Mouse (Mus musculus) thymus, adult 2 months (tissue): ENCODE data around the gene Syde1.

ENCODE experiments used
- CTCF ChIP-seq: fragments of 200-500 bp; IDR thresholded peaks from 2 replicates; pipeline ENCODE4 v1.5.1; 2012; ENCODE audit warnings: mild to moderate bottlenecking, control low read depth, low read length, moderate library complexity, borderline replicate concordance; ENCODE audit not compliant: control insufficient read depth, poor library complexity, insufficient read depth; ENCODE audit errors: extremely low read depth
- POLR2A ChIP-seq: fragments of 200-500 bp; IDR thresholded peaks from 2 replicates; pipeline ENCODE4 v1.6.1; 2012; ENCODE audit warnings: mild to moderate bottlenecking, low read length, control low read depth, moderate library complexity; ENCODE audit not compliant: control insufficient read depth, poor library complexity, insufficient read depth; ENCODE audit errors: extremely low read depth

- TF ChIP-seq CTCF (peak; percentile 24; the same call in 1 of the 2 replicates), POLR2A (no peak)
Observed at GRCm38 (mm10) chr10:78540943-78541342, 50.8 kb downstream of the Syde1 start.
